In genomic region chr12:58329913-58330312, GRCm38 (mm10) we compare ENCODE assay signal across 28 mouse cellular contexts.
DNase-seq lines count a peak whose midpoint lies in the region; ATAC-seq and TF ChIP-seq lines count a peak whose summit lies in the region.
"Had no signal": no experiment of that assay in that cellular context is flagged by ENCODE, and none has a peak within 500 bp of the region (broad histone marks: within the 10 kb centered on the region; RNA-seq: fewer than 3 reads in every experiment).

No protein-coding gene starts in this region.

- no peak overlapping the region for H3K27ac ChIP-seq in forebrain, postnatal 0 days (ENCODE audit: low read depth, low read length)
- H3K27ac ChIP-seq in forebrain, embryonic 13.5 days: no peak overlapping the region
- H3K27ac ChIP-seq in heart, embryonic 11.5 days (ENCODE audit: low read depth, low read length): no peak overlapping the region
- H3K27ac ChIP-seq: embryonic facial prominence, embryonic 13.5 days; forebrain, embryonic 12.5 days; heart, embryonic 13.5 days; hindbrain, embryonic 15.5 days; intestine, embryonic 15.5 days had no signal

- peak; percentile 67 for ATAC-seq in forebrain, postnatal 0 days
- no peak for ATAC-seq in forebrain, embryonic 13.5 days
- no peak for ATAC-seq in heart, embryonic 11.5 days (replicated peaks; ENCODE audit: insufficient number of reproducible peaks, low FRiP score, low TSS enrichment)
- ATAC-seq: forebrain, embryonic 16.5 days; intestine, embryonic 15.5 days; Patski had no signal

- no peak for DNase-seq in forebrain, postnatal 0 days
- DNase-seq in embryo, embryonic 11 days: peak; percentile 25
- DNase-seq in forelimb bud, embryonic 11.5 days (ENCODE audit: low read depth, low spot score): peak; percentile 14
- DNase-seq in adrenal gland, postnatal 25 days: no peak
- DNase-seq: adrenal gland, postnatal 10 days; B cell, adult 2 months; cerebellum, adult 11-12 months; cerebellum, adult 8-10 months; cerebellum, postnatal 10 days; cerebellum, postnatal 36 days; gastrocnemius, postnatal 25 days; heart, adult 18-20 months; heart, postnatal 14 days; heart, postnatal 4 days; kidney, adult 11 months; kidney, adult 8-10 months had no signal

- H3K9me3 ChIP-seq in forebrain, postnatal 0 days (ENCODE audit: low read length): no peaks in the 10 kb centered on the region
- H3K9me3 ChIP-seq in forebrain, embryonic 13.5 days (replicated peaks): no peaks in the 10 kb centered on the region
- no peaks in the 10 kb centered on the region for H3K9me3 ChIP-seq in heart, embryonic 11.5 days (replicated peaks; ENCODE audit: control insufficient read depth, low read length)
- H3K9me3 ChIP-seq: embryonic facial prominence, embryonic 13.5 days; forebrain, embryonic 12.5 days; G1E; heart, embryonic 13.5 days; hindbrain, embryonic 15.5 days; intestine, embryonic 15.5 days had no signal

- no peaks in the 10 kb centered on the region for H3K36me3 ChIP-seq in forebrain, postnatal 0 days (ENCODE audit: insufficient read depth)
- no peaks in the 10 kb centered on the region for H3K36me3 ChIP-seq in forebrain, embryonic 13.5 days (ENCODE audit: poor library complexity, severe bottlenecking)
- H3K36me3 ChIP-seq in heart, embryonic 11.5 days (ENCODE audit: control insufficient read depth, insufficient read depth, low read length): no peaks in the 10 kb centered on the region
- H3K36me3 ChIP-seq: embryonic facial prominence, embryonic 13.5 days; forebrain, embryonic 12.5 days; G1E; heart, embryonic 13.5 days; hindbrain, embryonic 15.5 days; intestine, embryonic 15.5 days had no signal

- no peaks in the 10 kb centered on the region for H3K27me3 ChIP-seq in forebrain, postnatal 0 days (ENCODE audit: insufficient read depth, low read length)
- no peaks in the 10 kb centered on the region for H3K27me3 ChIP-seq in forebrain, embryonic 13.5 days
- no peaks in the 10 kb centered on the region for H3K27me3 ChIP-seq in heart, embryonic 11.5 days (ENCODE audit: control insufficient read depth, insufficient read depth, low read length)
- H3K27me3 ChIP-seq: CH12.LX; embryonic facial prominence, embryonic 13.5 days; forebrain, embryonic 12.5 days; heart, embryonic 13.5 days; hindbrain, embryonic 15.5 days; intestine, embryonic 15.5 days; Patski had no signal

- WGBS in forebrain, postnatal 0 days: 67% methylated on average over 2 of the region's 2 CpGs
- 82% methylated on average over 2 of the region's 2 CpGs for WGBS in forebrain, embryonic 13.5 days
- 81% methylated on average over 2 of the region's 2 CpGs for WGBS in heart, embryonic 11.5 days (ENCODE audit: insufficient replicate concordance)

- H3K4me3 ChIP-seq in forebrain, postnatal 0 days (ENCODE audit: low read depth, low read length): no peak overlapping the region
- H3K4me3 ChIP-seq in forebrain, embryonic 13.5 days: no peak overlapping the region
- no peak overlapping the region for H3K4me3 ChIP-seq in heart, embryonic 11.5 days (ENCODE audit: low read depth, low read length)
- H3K4me3 ChIP-seq: embryonic facial prominence, embryonic 13.5 days; erythroblast, embryonic 14.5 days; forebrain, embryonic 12.5 days; heart, embryonic 13.5 days; hindbrain, embryonic 15.5 days; intestine, embryonic 15.5 days had no signal

- H3K4me2 ChIP-seq in forebrain, postnatal 0 days (ENCODE audit: low read depth): no peak overlapping the region
- no peak overlapping the region for H3K4me2 ChIP-seq in forebrain, embryonic 13.5 days
- no peak overlapping the region for H3K4me2 ChIP-seq in heart, embryonic 11.5 days
- H3K4me2 ChIP-seq: embryonic facial prominence, embryonic 13.5 days; forebrain, embryonic 12.5 days; heart, embryonic 13.5 days; hindbrain, embryonic 15.5 days; intestine, embryonic 15.5 days had no signal

- H3K9ac ChIP-seq in forebrain, postnatal 0 days: no peak overlapping the region
- H3K9ac ChIP-seq in forebrain, embryonic 13.5 days: no peak overlapping the region
- H3K9ac ChIP-seq in heart, embryonic 11.5 days (ENCODE audit: low read depth, low read length): no peak overlapping the region
- H3K9ac ChIP-seq: embryonic facial prominence, embryonic 13.5 days; forebrain, embryonic 12.5 days; heart, embryonic 13.5 days; hindbrain, embryonic 15.5 days; intestine, embryonic 15.5 days had no signal

- no peak for TF ChIP-seq CTCF in forebrain, postnatal 0 days (IDR thresholded peaks at IDR 0.05; ENCODE audit: low read depth)

- H3K4me1 ChIP-seq in forebrain, postnatal 0 days (ENCODE audit: insufficient read depth): no peaks in the 10 kb centered on the region
- no peaks in the 10 kb centered on the region for H3K4me1 ChIP-seq in forebrain, embryonic 13.5 days
- no peaks in the 10 kb centered on the region for H3K4me1 ChIP-seq in heart, embryonic 11.5 days (ENCODE audit: control insufficient read depth, insufficient read depth, low read length)
- H3K4me1 ChIP-seq: embryonic facial prominence, embryonic 13.5 days; forebrain, embryonic 12.5 days; heart, embryonic 13.5 days; hindbrain, embryonic 15.5 days; intestine, embryonic 15.5 days had no signal

Comparison
In these comparisons a context has a peak if more than half of its experiments do, and no peak if none do; other contexts are left out.
1. DNase-seq: peak in embryo, embryonic 11 days (single experiment) and forelimb bud, embryonic 11.5 days (single experiment); none in forebrain, postnatal 0 days (single experiment) and adrenal gland, postnatal 25 days (single experiment).